Mouse (Mus musculus) thymus, postnatal 4 days (tissue): ENCODE measurements around the gene Maml1.

ENCODE experiments used
- DNase-seq: peaks from one replicate; pipeline ENCODE4 v3.0.0; 2021

The Maml1 gene

GRCm38 (mm10) chr11:50238821-50239791 lies 53.0 kb downstream of the Maml1 start:
- no peak for DNase-seq

DNA sequence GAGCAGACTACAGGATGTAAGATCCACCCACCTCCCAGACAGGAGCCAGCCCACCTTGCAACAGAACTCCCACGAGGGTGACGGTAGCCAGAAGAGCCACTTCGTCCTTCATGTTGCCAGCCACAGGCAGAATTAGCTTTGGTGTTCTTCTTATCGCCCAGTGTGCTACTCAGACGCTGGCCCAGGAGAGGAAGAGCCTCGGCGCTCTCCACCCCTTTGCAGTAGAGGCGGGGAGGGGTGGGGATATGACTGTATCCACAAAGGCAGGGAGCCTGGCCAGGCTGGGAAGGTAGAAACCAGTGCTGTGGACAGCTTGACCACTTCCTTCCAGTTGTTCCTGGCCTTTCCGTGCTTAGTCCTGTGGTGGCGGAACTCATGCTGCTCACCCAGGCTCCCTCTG lies 53.8 kb downstream of the Maml1 start, which contains the start of gene Ltc4s:
Ltc4s (minus strand) TSS at position 293 of the 400 bp plus-strand sequence.
- DNase-seq = no peak

DNA sequence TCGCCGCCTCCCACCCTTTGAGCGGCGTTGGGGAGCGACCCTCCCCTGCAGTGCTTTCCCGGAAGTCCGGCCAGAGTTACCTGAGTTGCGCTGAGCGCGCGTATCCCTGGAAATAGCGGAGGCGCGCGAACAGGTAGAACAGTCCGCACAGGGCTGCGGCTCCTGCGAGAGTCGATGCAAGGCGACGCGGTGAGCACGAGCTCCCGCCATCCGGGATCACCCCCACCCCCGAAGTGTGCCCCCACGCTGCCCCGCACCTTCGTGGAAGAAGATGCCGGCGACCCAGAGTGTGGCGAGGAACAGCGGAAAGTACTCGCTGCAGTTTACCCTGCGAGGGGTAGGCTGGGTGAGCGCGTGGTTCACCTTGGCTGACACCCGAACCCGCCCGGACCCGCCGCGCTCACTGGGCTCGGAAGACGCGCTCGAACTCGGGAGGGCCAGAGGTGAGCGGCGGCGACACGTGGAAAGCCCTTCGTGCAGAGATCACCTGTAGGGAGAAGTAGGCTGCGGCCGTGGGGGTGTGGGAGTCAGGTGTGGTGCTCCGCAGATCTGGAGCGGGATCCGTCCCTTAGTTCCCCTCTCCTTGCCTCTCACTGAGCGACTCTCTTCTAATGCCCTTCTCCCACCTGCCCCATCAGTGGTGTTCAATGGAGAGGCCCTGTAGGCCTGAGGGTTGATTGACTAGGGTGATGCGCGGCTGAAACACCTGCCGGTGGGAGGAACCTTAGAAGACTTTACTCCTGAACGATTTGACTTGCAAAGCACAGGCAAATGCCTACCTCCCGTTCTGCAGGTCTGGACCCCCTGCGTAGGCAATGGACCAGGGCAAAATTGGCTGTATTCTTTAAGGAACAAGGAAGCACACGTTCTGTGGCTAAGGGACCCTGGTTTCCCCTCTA lies 54.9 kb downstream of the Maml1 start:
- DNase-seq = no peak

- peak; percentile 97 for DNase-seq
Measured at GRCm38 (mm10) chr11:50236540-50236936, 55.6 kb downstream of the Maml1 start.

GRCm38 (mm10) chr11:50234606-50235005 lies 57.5 kb downstream of the Maml1 start:
- DNase-seq = no peak

GRCm38 (mm10) chr11:50233993-50234392 lies 58.1 kb downstream of the Maml1 start:
- DNase-seq = peak; percentile 69

DNA sequence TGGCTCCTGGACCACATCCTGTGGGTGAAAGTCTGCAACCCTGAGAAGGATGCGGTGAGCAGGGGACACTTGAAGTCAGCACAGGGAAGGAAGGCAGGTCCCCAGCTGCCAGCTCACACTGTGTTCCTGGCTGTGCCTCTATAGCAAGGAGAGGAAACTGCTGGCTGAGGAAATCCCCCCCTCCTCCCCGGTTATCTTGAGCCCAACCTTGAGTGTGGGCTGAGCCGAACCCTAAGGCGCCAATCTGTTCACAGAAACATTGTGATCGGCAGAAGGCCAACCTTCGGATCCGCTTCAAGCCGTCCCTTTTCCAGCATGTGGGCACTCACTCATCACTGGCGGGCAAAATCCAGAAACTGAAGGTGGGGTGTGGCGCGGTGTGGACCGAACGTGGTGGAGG lies 59.1 kb downstream of the Maml1 start:
- DNase-seq = no peak

GRCm38 (mm10) chr11:50231411-50231810 lies 60.7 kb downstream of the Maml1 start:
- peak; percentile 69 for DNase-seq

DNA sequence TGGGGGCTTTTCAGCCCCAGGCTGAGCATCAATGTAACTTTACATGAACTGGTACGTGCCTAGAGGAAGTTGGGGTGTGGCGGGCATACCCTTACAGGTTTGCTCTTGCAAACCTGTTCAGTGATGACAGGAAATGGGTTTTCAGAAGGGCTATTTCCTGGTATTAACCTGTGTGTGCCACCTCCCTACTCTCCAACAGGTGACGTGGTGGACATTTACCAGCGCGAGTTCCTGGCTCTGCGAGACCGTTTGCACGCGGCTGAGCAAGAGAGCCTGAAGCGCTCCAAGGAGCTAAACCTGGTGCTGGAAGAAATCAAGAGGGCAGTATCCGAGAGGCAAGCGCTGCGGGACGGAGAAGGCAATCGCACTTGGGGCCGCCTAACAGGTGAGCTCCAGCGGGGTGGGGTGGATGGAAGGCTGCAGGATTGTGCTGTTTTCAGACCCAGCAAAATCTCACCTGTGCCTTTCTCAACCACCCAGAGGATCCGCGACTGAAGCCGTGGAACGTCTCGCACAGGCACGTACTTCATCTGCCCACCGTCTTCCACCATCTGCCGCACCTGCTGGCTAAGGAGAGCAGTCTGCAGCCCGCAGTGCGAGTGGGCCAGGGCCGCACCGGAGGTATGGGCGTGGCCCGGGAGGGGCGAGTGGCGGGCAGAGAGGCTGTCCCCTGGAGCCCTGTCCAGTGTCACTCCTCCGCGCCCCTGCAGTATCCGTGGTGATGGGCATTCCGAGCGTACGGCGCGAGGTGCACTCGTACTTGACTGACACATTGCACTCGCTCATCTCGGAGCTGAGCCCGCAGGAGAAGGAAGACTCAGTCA lies 61.4 kb downstream of the Maml1 start:
- DNase-seq = no peak

- no peak for DNase-seq
Measured at GRCm38 (mm10) chr11:50229252-50229910, 62.7 kb downstream of the Maml1 start.

DNA sequence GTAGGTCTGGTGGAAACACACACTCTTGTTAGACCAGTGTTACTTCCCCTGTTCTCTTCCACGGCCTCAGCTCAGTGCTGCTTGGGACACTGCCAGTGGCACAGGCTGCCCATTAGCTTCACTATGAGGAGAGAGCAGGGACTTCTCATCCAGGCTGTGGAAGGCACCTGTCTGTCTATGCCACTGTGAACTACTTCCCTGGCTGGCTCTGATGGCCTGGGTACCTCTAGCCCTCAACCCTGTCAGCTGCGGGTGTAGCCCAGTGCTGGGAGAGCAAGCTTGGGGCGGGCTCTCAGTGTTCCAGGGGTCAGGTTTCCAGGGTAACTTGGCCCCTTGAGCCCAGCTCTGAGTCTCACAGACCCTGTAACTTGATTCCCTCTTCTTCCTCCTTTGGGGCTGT lies 63.3 kb downstream of the Maml1 start:
- DNase-seq = no peak

GRCm38 (mm10) chr11:50227736-50228135 lies 64.4 kb downstream of the Maml1 start:
- DNase-seq = no peak

GRCm38 (mm10) chr11:50227226-50227625 lies 64.9 kb downstream of the Maml1 start:
- DNase-seq = no peak

DNA sequence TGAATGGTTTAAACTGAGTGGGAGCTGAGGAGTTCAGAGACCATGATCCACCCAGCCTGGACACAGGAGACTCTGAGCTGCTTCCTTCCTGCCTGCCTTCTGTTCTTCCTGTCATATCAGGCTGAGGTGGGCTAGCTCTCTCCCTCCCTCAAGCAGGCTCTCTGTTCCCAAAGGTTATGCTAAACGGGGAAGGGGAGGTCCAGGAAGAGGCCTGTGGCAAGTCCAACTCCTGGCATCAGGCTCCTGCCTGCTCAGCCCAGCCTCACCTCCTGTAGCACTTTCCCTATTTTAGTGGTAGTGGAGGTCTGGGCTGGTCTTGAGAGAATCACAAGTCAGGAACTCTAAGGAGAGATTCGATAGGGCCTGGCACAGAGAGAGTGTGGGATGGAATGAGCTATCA lies 65.7 kb downstream of the Maml1 start:
- no peak for DNase-seq

GRCm38 (mm10) chr11:50225611-50226378 lies 66.3 kb downstream of the Maml1 start:
- DNase-seq = peak; percentile 68

- peak; percentile 78 for DNase-seq
Measured at GRCm38 (mm10) chr11:50224671-50225530, 67.2 kb downstream of the Maml1 start.

DNA sequence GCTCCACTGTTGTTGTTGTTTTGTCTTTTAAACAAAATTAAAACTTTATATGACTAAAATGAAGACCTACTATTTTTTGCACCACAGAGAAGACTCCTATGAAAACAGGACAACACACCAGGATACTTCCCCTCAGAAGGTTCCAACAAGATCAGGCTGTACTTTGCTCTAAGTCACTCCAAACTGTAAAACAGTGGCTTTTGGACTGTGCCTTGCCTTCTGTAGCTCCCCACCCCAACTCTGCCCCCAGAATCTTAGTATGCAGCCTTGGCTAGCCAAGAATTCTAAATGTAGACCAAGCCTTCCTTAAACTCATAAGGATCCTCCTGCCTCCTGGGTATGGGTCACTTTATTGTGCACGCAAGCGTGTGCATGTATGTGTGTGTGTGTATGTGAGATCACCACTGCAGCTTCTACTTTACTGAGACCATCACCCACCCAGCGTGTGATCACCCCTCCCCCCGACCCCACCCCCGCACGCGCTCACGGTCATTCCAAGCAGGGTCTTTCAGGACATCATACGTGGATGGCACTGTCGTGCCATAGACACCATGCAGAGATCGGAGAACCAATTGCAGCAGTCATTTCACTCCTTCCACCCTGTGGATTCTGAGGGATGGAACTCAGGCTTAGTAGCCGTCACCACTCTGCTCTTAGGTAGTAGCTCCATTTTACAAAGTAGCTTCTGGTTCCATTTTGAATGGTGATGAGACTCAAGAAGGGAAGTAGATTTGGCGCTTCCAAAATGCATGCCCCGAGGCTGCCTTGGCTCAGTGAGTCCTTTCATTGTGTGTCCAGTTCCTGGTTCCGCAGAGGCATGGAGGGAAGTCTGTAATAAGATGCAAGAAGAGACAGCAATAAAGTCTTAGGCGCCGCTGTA lies 68.1 kb downstream of the Maml1 start:
- no peak for DNase-seq

DNA sequence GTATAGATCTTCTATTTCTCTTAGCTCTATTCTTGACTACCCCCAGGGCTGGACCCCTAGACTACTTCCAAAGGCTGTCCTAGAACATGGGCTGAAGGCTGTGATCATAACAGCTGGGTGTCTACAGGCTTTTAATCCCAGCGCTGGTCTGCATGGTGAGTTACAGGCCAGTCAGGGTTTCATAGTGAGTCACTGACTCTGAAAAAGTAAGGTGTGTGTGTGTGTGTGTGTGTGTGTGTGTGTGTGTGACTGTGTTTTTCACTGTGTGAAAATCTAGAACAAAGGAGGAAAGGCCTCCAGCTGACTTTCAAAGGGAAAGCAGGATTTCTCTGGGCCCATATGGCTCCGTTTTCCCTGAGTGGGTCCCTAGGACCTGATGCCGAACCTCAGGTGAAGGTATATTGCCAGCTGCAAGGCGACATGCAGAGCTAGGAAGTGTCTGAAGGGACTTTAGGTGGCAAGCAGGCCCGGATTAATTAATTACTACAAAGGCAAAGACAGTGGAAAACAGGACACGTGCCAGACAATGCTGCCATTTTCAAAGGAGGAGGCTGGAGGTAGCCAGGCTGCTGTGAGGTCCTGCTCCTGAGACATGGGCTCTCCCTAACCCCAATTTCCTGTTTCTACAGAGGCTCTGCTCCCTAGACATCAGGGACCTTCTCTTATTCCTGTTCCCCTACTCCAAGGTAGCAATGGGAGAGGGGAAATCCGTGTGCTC lies 69.4 kb downstream of the Maml1 start:
- DNase-seq = no peak
